Mouse (Mus musculus) spleen, adult 2 months (tissue): ENCODE measurements around the gene Sept11.

Experiments used
- CTCF ChIP-seq: fragments of 200-500 bp; IDR thresholded peaks from 2 replicates; pipeline ENCODE4 v1.5.1; 2011; ENCODE audit warnings: mild to moderate bottlenecking, inconsistent platforms; ENCODE audit not compliant: insufficient read depth, insufficient read length, insufficient replicate concordance; ENCODE audit errors: extremely low read depth
- POLR2A ChIP-seq: fragments of 200-500 bp; IDR thresholded peaks from 2 replicates; pipeline ENCODE4 v1.6.1; 2011; ENCODE audit warnings: low read depth, low read length, inconsistent platforms

GRCm38 (mm10) chr5:93085015-93085598 is 8.1 kb upstream of the Sept11 start:
- no peak for TF ChIP-seq POLR2A
- TF ChIP-seq CTCF = no peak
